13 mouse cellular contexts compared by ENCODE assay signal in genomic region chr10:91300067-91300466, GRCm38 (mm10).
A peak's percentile ranks its signal among the peaks of the same experiment; 100 is the strongest.
DNase-seq lines count a peak whose midpoint lies in the region; ATAC-seq and TF ChIP-seq lines count a peak whose summit lies in the region.
"Had no signal": no experiment of that assay in that cellular context is flagged by ENCODE, and none has a peak within 500 bp of the region (broad histone marks: within the 10 kb centered on the region; RNA-seq: fewer than 3 reads in every experiment).

No protein-coding gene starts in this region.

- H3K36me3 ChIP-seq in lung, embryonic 14.5 days (ENCODE audit: insufficient read depth): no peaks in the 10 kb centered on the region
- no peaks in the 10 kb centered on the region for H3K36me3 ChIP-seq in heart, embryonic 14.5 days (ENCODE audit: control insufficient read depth, insufficient read depth, low read length)
- H3K36me3 ChIP-seq: liver, embryonic 13.5 days had no signal

- no peak overlapping the region for H3K4me2 ChIP-seq in lung, embryonic 14.5 days
- no peak overlapping the region for H3K4me2 ChIP-seq in heart, embryonic 14.5 days (ENCODE audit: low read length)
- H3K4me2 ChIP-seq: liver, embryonic 13.5 days; midbrain, embryonic 11.5 days had no signal

- no peak for ATAC-seq in lung, embryonic 14.5 days (ENCODE audit: insufficient read depth)
- ATAC-seq in heart, embryonic 14.5 days (ENCODE audit: insufficient number of reproducible peaks, insufficient read depth, low FRiP score, low read depth): peak; percentile 43; the same call in 1 of the 2 replicates

- no peaks in the 10 kb centered on the region for H3K4me1 ChIP-seq in lung, embryonic 14.5 days (ENCODE audit: insufficient read depth)
- peaks cover 6 to 12% of the 10 kb centered on the region in 2 experiments for H3K4me1 ChIP-seq in heart, embryonic 14.5 days (ENCODE audit: control insufficient read depth in 2 of 2, insufficient read depth in 2 of 2, low read length in 2 of 2)
- H3K4me1 ChIP-seq: liver, embryonic 13.5 days had no signal

- H3K27ac ChIP-seq in lung, embryonic 14.5 days (ENCODE audit: low read depth): no peak overlapping the region
- H3K27ac ChIP-seq in heart, embryonic 14.5 days (replicated peaks in 1 of 2; ENCODE audit: control insufficient read depth in 1 of 2, insufficient read depth in 1 of 2, low read depth in 2 of 2, low read length in 2 of 2): peak overlapping the region in 1 of 2 experiments; percentile 59; a peak in 2 of 4 replicates
- no peak overlapping the region for H3K27ac ChIP-seq in left cerebral cortex, adult 2 months
- H3K27ac ChIP-seq: liver, embryonic 13.5 days had no signal

- intact Hi-C loops in left cerebral cortex, adult 2 months (cut with DNase I): no loop called here

- 52% methylated on average over 7 of the region's 7 CpGs for WGBS in lung, embryonic 14.5 days
- WGBS in heart, embryonic 14.5 days: 47% methylated on average over 7 of the region's 7 CpGs

- H3K27me3 ChIP-seq in lung, embryonic 14.5 days (ENCODE audit: insufficient read depth, low read length): no peaks in the 10 kb centered on the region
- H3K27me3 ChIP-seq in heart, embryonic 14.5 days (ENCODE audit: control insufficient read depth, insufficient read depth, low read length): no peaks in the 10 kb centered on the region
- H3K27me3 ChIP-seq: liver, embryonic 13.5 days had no signal

- peak; percentile 14 for DNase-seq in adrenal gland, postnatal 14 days
- no peak for DNase-seq in adrenal gland, adult 18-20 months (ENCODE audit: low spot score in 2 of 2)
- peak; percentile 36 for DNase-seq in lung, embryonic 14.5 days
- no peak for DNase-seq in lung, postnatal 14 days
- no peak for DNase-seq in left cerebral cortex, adult 2 months (ENCODE audit: extremely low spot score in 1 of 2, low spot score in 2 of 2)
- DNase-seq in spleen, postnatal 14 days (ENCODE audit: low spot score in 2 of 2): no peak
- no peak for DNase-seq in layer of hippocampus, adult 11-12 months (ENCODE audit: low spot score)
- DNase-seq: cerebellum, adult 8-10 months; layer of hippocampus, postnatal 36 days; liver, embryonic 13.5 days; right cerebral cortex, postnatal 25 days had no signal

- H3K9ac ChIP-seq in lung, embryonic 14.5 days: no peak overlapping the region
- H3K9ac ChIP-seq in heart, embryonic 14.5 days (ENCODE audit: low read length): no peak overlapping the region
- H3K9ac ChIP-seq: liver, embryonic 13.5 days had no signal

- no peak for TF ChIP-seq CTCF in lung, embryonic 14.5 days (IDR thresholded peaks at IDR 0.05; ENCODE audit: low read depth)
- no peak for TF ChIP-seq CTCF in left cerebral cortex, adult 2 months (IDR thresholded peaks at IDR 0.05)

- H3K4me3 ChIP-seq in lung, embryonic 14.5 days (ENCODE audit: low read depth, low read length): no peak overlapping the region
- H3K4me3 ChIP-seq in heart, embryonic 14.5 days (ENCODE audit: control insufficient read depth in 1 of 2, insufficient read depth in 1 of 2, low read depth in 1 of 2, low read length in 2 of 2): no peak overlapping the region
- no peak overlapping the region for H3K4me3 ChIP-seq in left cerebral cortex, adult 2 months
- H3K4me3 ChIP-seq: liver, embryonic 13.5 days had no signal

- H3K9me3 ChIP-seq in lung, embryonic 14.5 days (ENCODE audit: low read depth, low read length): no peaks in the 10 kb centered on the region
- no peaks in the 10 kb centered on the region for H3K9me3 ChIP-seq in heart, embryonic 14.5 days (ENCODE audit: control insufficient read depth, low read length)
- H3K9me3 ChIP-seq: liver, embryonic 13.5 days had no signal

Comparison
In these comparisons a context has a peak if more than half of its experiments do, and no peak if none do; other contexts are left out.
1. DNase-seq: peak in adrenal gland, postnatal 14 days (single experiment) and lung, embryonic 14.5 days (single experiment); none in adrenal gland, adult 18-20 months (0 of 2), lung, postnatal 14 days (single experiment), left cerebral cortex, adult 2 months (0 of 2), spleen, postnatal 14 days (0 of 2) and layer of hippocampus, adult 11-12 months (single experiment).